Mouse (Mus musculus): ENCODE data around the gene Capzb. TPM values are rescaled to one million over a fixed set of nuclear protein-coding genes. Genes with fewer than 3 reads are reported as not detected.

Capzb gene
- polyA plus RNA-seq, 1 experiment, result 130 TPM

GRCm38 (mm10) chr4:139213935-139214371, 21.3 kb downstream of the Capzb start:
- peaks cover 41% of the 10 kb centered on the region for H3K4me1 ChIP-seq (ENCODE audit: control insufficient read depth, insufficient read depth, insufficient read length)
- no peak for TF ChIP-seq POLR2A (IDR thresholded peaks at IDR 0.05; ENCODE audit: low read depth, low read length)
- TF ChIP-seq CTCF (IDR thresholded peaks at IDR 0.05; ENCODE audit: extremely low read depth, insufficient read depth, insufficient read length, insufficient replicate concordance), result no peak
- peak in 1 of 2 experiments; percentile 32 for DNase-seq (ENCODE audit: low read depth in 1 of 2, low spot score in 2 of 2)
- peaks cover 4% of the 10 kb centered on the region; the same call in 1 of the 2 replicates for H3K36me3 ChIP-seq (ENCODE audit: control insufficient read depth, insufficient read depth, low read length)
- no peaks in the 10 kb centered on the region for H3K27me3 ChIP-seq (ENCODE audit: control insufficient read depth, insufficient read depth, low read length)
- 30% methylated on average over 11 of the region's 11 CpGs for WGBS
- H3K4me3 ChIP-seq (ENCODE audit: extremely low read depth, insufficient read depth, insufficient read length), result no peak overlapping the region
- peak overlapping the region; percentile 37; the same call in 1 of the 2 replicates for H3K27ac ChIP-seq (ENCODE audit: insufficient read depth, low read length)

GRCm38 (mm10) chr4:139216566-139216965, 23.9 kb downstream of the Capzb start:
- Histone ChIP-seq H3K36me3 (ENCODE audit: control insufficient read depth, insufficient read depth, low read length) (peaks cover 4% of the 10 kb centered on the region; the same call in 1 of the 2 replicates), H3K4me1 (ENCODE audit: control insufficient read depth, insufficient read depth, insufficient read length) (peaks cover 22% of the 10 kb centered on the region), H3K27me3 (ENCODE audit: control insufficient read depth, insufficient read depth, low read length) (no peaks in the 10 kb centered on the region), H3K4me3 (ENCODE audit: extremely low read depth, insufficient read depth, insufficient read length) (no peak overlapping the region), H3K27ac (ENCODE audit: insufficient read depth, low read length) (no peak overlapping the region)
- no peak for DNase-seq (ENCODE audit: low read depth in 1 of 2, low spot score in 2 of 2)
- TF ChIP-seq POLR2A (IDR thresholded peaks at IDR 0.05; ENCODE audit: low read depth, low read length) (no peak), CTCF (IDR thresholded peaks at IDR 0.05; ENCODE audit: extremely low read depth, insufficient read depth, insufficient read length, insufficient replicate concordance) (no peak)
- 76% methylated on average over 9 of the region's 9 CpGs for WGBS

- peaks cover 4% of the 10 kb centered on the region; the same call in 1 of the 2 replicates for H3K36me3 ChIP-seq (ENCODE audit: control insufficient read depth, insufficient read depth, low read length)
- no peak overlapping the region for H3K27ac ChIP-seq (ENCODE audit: insufficient read depth, low read length)
- H3K4me3 ChIP-seq (ENCODE audit: extremely low read depth, insufficient read depth, insufficient read length), result no peak overlapping the region
- H3K4me1 ChIP-seq (ENCODE audit: control insufficient read depth, insufficient read depth, insufficient read length), result peaks cover 11% of the 10 kb centered on the region
- no peak for DNase-seq (ENCODE audit: low read depth in 1 of 2, low spot score in 2 of 2)
- WGBS, result 73% methylated on average over 3 of the region's 3 CpGs
- H3K27me3 ChIP-seq (ENCODE audit: control insufficient read depth, insufficient read depth, low read length), result no peaks in the 10 kb centered on the region
- no peak for TF ChIP-seq POLR2A (IDR thresholded peaks at IDR 0.05; ENCODE audit: low read depth, low read length)
- no peak for TF ChIP-seq CTCF (IDR thresholded peaks at IDR 0.05; ENCODE audit: extremely low read depth, insufficient read depth, insufficient read length, insufficient replicate concordance)
These were observed 25.8 kb downstream of the Capzb start for GRCm38 (mm10) chr4:139218539-139218938.

GRCm38 (mm10) chr4:139219656-139220055, 27.0 kb downstream of the Capzb start:
- peaks cover 4% of the 10 kb centered on the region; the same call in 1 of the 2 replicates for H3K36me3 ChIP-seq (ENCODE audit: control insufficient read depth, insufficient read depth, low read length)
- H3K27ac ChIP-seq (ENCODE audit: insufficient read depth, low read length), result no peak overlapping the region
- H3K4me1 ChIP-seq (ENCODE audit: control insufficient read depth, insufficient read depth, insufficient read length), result peaks cover under 1% of the 10 kb centered on the region; the same call in 1 of the 2 replicates
- H3K27me3 ChIP-seq (ENCODE audit: control insufficient read depth, insufficient read depth, low read length), result no peaks in the 10 kb centered on the region
- H3K4me3 ChIP-seq (ENCODE audit: extremely low read depth, insufficient read depth, insufficient read length), result no peak overlapping the region
- no peak for DNase-seq (ENCODE audit: low read depth in 1 of 2, low spot score in 2 of 2)
- TF ChIP-seq CTCF (IDR thresholded peaks at IDR 0.05; ENCODE audit: extremely low read depth, insufficient read depth, insufficient read length, insufficient replicate concordance), result no peak
- no peak for TF ChIP-seq POLR2A (IDR thresholded peaks at IDR 0.05; ENCODE audit: low read depth, low read length)
- WGBS, result 82% methylated on average over 4 of the region's 4 CpGs

GRCm38 (mm10) chr4:139220978-139221377, 28.3 kb downstream of the Capzb start:
- WGBS, result 88% methylated on average over 4 of the region's 4 CpGs
- H3K27me3 ChIP-seq (ENCODE audit: control insufficient read depth, insufficient read depth, low read length), result no peaks in the 10 kb centered on the region
- peak; percentile 29; the same call in 1 of the 2 replicates for TF ChIP-seq CTCF (IDR thresholded peaks at IDR 0.05; ENCODE audit: extremely low read depth, insufficient read depth, insufficient read length, insufficient replicate concordance)
- TF ChIP-seq POLR2A (IDR thresholded peaks at IDR 0.05; ENCODE audit: low read depth, low read length), result no peak

GRCm38 (mm10) chr4:139221837-139222236, 29.1 kb downstream of the Capzb start:
- Histone ChIP-seq H3K36me3 (ENCODE audit: control insufficient read depth, insufficient read depth, low read length) (peaks cover 10% of the 10 kb centered on the region), H3K27me3 (ENCODE audit: control insufficient read depth, insufficient read depth, low read length) (no peaks in the 10 kb centered on the region), H3K27ac (ENCODE audit: insufficient read depth, low read length) (no peak overlapping the region), H3K4me1 (ENCODE audit: control insufficient read depth, insufficient read depth, insufficient read length) (peaks cover 2% of the 10 kb centered on the region; the same call in 1 of the 2 replicates), H3K4me3 (ENCODE audit: extremely low read depth, insufficient read depth, insufficient read length) (no peak overlapping the region)
- no peak for DNase-seq (ENCODE audit: low read depth in 1 of 2, low spot score in 2 of 2)
- WGBS, result 44% methylated on average over 4 of the region's 4 CpGs
- TF ChIP-seq CTCF (IDR thresholded peaks at IDR 0.05; ENCODE audit: extremely low read depth, insufficient read depth, insufficient read length, insufficient replicate concordance), result no peak
- TF ChIP-seq POLR2A (IDR thresholded peaks at IDR 0.05; ENCODE audit: low read depth, low read length), result no peak

More at GRCm38 (mm10) chr4:139220978-139221377, 28.3 kb downstream of the Capzb start:
- H3K27ac ChIP-seq (ENCODE audit: insufficient read depth, low read length), result no peak overlapping the region
- H3K4me1 ChIP-seq (ENCODE audit: control insufficient read depth, insufficient read depth, insufficient read length), result peaks cover 2% of the 10 kb centered on the region; the same call in 1 of the 2 replicates
- peaks cover 6% of the 10 kb centered on the region for H3K36me3 ChIP-seq (ENCODE audit: control insufficient read depth, insufficient read depth, low read length)
- peak in 1 of 2 experiments; percentile 52 for DNase-seq (ENCODE audit: low read depth in 1 of 2, low spot score in 2 of 2)
- no peak overlapping the region for H3K4me3 ChIP-seq (ENCODE audit: extremely low read depth, insufficient read depth, insufficient read length)

GRCm38 (mm10) chr4:139225115-139225514, 32.4 kb downstream of the Capzb start:
- H3K4me1 ChIP-seq (ENCODE audit: control insufficient read depth, insufficient read depth, insufficient read length), result peaks cover 2% of the 10 kb centered on the region; the same call in 1 of the 2 replicates
- no peaks in the 10 kb centered on the region for H3K27me3 ChIP-seq (ENCODE audit: control insufficient read depth, insufficient read depth, low read length)
- DNase-seq (ENCODE audit: low read depth in 1 of 2, low spot score in 2 of 2), result no peak
- TF ChIP-seq POLR2A (IDR thresholded peaks at IDR 0.05; ENCODE audit: low read depth, low read length), result no peak
- no peak for TF ChIP-seq CTCF (IDR thresholded peaks at IDR 0.05; ENCODE audit: extremely low read depth, insufficient read depth, insufficient read length, insufficient replicate concordance)
- no peak overlapping the region for H3K27ac ChIP-seq (ENCODE audit: insufficient read depth, low read length)
- no peak overlapping the region for H3K4me3 ChIP-seq (ENCODE audit: extremely low read depth, insufficient read depth, insufficient read length)
- peaks cover 8% of the 10 kb centered on the region; the same call in 1 of the 2 replicates for H3K36me3 ChIP-seq (ENCODE audit: control insufficient read depth, insufficient read depth, low read length)
- 61% methylated on average over 5 of the region's 5 CpGs for WGBS

Measured in spleen, adult 2 months (tissue).